Mouse (Mus musculus) layer of hippocampus, postnatal 36 days (tissue): ENCODE data around the gene Epb41l1. TPM values are rescaled to one million over a fixed set of nuclear protein-coding genes. Genes with fewer than 3 reads are reported as not detected.

Experiments
- DNase-seq, 2 experiments: peaks; one replicate each; pipeline ENCODE4 v3.0.0; 2022
- total RNA-seq, 2 experiments: library from RNA; stranded (reverse); gene quantifications; 2 replicates each; pipeline ENCODE4 v1.2.3; 2021

Epb41l1 gene
- total RNA-seq, 2 experiments from 2014 or later = 317 to 355 TPM

DNA sequence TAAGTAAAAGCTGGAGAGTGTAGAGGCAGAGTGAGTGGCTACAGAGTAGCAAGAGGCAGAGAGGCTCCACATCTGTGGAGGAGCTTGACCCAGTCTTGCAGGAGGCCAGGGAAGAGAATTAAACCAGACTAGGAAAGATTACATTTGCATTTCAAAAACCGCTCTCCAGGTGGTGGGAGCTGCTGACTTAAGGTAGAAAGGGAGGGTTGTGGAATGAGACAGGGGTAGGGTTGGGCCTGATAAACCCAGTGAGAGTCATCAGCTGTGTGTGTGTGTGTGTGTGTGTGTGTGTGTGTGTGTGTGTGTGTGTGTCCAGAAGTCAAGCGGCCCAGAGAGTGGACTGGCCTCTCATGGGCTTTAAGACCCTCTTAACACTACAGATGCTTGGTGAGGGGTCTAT, 4.9 kb downstream of the Epb41l1 start:
- no peak for DNase-seq

DNA sequence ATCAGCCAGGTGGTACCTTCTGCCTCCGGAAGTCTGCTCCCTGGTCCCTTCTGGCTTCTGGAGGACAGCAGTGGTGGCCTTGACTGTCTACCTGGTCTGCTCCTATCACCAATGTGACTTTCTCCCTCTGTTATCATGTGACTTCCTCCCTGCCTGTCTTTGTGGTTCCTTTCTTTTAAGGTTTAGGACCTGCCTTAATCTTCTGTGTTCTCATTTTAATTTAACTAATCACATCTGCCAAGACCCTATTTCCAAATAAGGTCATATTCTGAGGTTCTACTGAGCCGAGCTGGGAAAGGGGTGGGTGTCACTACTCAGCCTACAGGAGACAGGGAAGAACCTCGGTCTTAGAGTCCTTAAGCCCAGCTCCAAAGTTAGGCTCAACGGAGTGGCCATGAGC, 5.4 kb downstream of the Epb41l1 start:
- no peak for DNase-seq

DNA sequence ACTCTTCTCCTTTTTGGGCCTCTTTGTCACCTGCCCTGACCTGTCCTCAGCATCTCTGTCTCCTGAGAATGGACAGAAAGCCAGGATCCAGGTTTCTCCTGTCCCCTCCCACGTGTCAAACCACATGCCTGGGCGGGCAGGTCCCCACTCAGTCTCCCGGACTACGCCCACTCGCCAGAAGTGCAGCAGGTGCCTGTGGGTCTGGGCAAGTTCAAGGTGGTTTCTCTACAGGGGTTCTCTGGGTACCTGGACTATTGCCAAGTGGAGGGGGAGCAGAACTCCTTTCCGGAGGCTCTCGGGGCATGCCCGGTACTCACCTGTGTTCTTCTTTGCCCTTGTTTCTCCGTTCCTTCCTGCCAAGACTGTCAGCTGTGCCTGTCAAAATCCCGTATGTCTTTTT, 9.1 kb downstream of the Epb41l1 start:
- no peak for DNase-seq

DNA sequence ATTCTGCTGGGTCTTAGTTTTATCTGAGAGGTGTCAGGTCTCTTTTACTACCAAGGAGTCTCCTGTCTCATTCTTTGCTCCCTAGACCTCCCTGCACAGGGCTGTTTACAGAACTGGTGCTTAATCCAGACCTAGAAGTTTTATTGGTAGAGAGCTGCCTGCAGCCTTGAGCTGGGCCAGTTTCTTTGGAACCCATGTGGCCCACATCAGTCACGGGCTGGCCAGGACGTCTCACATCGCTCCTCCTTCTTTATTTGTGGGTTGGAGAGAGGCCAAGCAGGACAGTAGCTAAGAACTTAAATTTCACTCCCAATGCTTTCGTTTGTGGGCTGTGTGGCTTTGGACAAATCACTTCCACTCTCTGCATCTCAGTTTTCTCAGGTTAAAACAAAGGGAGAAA, 9.6 kb downstream of the Epb41l1 start:
- no peak for DNase-seq

DNA sequence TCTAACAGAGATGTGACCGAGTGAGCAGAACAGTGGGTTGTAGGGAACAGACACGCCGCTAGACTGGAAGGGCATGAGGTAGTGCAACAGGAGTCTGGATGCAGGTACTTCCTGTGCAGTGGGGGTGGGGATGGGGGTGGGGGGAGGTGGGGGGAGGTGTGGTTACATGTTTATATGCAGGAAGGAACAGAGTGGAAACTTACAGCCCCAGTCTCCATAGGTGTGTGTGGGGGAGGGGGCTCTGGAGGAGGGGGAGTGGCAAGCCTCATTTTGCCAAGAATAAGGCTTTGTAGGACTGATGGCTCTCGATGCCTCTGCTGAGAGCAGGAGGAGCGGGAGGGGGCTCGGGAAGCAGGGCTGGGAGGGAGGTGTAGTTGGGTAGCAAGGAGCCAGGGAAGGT, 10.7 kb downstream of the Epb41l1 start:
- no peak for DNase-seq

DNA sequence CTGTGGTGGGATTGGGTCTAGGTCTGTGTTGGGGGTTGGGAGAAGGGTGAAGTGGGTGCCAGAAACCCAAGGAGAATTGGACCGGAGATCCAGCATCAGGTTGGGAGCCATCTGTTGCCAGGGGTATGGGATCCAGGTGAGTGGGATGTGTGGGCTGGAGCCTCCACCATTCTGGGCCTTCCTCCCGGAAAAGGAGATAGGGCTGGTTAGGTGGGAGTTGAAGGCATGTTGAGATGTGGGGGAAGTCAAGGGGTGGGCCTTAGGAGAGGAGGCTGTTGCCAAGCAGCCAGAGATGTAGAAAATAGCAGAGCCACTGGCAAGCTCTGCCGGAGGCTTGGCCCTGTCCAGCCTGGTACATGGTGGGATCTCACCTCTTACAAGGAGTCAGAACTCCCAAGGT, 11.4 kb downstream of the Epb41l1 start:
- DNase-seq = no peak

DNA sequence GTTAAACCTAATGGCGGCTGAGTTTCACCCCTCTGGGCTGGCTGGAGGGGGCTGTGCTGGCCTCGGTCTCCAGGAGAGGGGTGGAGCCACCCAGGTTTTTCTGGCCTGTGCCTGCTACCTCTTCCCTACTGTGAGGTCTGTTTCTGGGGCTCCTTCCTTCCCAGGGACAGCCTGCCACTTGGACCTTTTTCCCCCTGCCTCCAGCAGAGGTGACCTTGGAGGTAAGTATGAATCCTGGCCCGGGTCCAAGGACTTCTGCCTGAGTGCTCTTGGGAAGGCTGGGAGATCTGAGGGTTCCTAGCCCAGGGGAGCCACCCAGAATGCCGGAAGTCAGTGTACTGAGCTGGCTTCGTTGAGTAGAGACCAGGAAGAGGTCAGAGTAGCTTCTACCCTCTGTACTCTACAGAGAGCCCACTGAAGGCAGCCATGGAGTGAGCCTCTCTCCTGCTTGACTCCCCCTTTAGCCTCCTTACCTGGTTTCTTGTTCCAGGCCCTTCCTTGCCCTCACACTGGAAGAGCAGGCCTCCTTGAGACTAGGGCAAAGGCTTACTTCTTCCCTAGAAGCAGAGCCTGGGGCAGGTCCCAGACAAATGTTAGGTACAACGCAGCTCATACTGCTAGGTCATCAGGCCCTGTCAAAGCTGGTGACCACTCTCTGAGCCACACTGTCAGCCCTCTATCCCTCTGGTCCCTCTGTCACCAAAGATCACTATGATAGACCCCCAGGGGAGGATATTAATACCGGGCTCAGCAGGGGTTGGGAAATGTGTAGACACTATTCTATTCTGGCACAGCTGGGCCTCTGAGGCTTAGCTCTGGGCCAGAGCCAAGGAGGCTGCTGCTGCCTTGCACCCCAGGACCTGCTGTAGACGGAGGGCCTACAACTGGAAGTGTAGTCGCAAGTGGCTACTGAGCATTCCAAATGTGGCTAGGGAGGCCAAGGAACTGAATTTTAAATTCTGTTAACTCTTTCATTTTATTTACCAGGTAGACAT, 12.5 kb downstream of the Epb41l1 start:
- no peak for DNase-seq

DNA sequence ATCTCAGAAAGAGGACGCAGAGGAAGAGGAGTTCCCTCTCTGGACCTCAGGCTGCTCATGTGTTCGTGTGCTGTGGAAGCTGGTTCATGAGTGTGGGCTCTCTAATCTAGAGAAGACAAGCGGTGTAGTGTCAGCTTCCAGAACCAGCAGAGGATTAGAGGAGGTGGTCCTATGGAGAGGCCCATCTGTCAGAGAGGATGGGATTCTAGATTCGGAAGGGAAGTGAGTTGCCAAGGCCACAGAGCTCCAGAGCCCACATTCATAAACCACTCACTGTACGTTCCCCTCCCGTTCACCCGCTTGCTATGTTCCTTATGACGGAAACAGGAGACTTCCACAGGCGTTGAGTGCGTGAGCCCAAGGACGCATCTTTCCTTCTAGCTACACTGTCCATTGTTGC, 16.9 kb downstream of the Epb41l1 start:
- no peak for DNase-seq

DNA sequence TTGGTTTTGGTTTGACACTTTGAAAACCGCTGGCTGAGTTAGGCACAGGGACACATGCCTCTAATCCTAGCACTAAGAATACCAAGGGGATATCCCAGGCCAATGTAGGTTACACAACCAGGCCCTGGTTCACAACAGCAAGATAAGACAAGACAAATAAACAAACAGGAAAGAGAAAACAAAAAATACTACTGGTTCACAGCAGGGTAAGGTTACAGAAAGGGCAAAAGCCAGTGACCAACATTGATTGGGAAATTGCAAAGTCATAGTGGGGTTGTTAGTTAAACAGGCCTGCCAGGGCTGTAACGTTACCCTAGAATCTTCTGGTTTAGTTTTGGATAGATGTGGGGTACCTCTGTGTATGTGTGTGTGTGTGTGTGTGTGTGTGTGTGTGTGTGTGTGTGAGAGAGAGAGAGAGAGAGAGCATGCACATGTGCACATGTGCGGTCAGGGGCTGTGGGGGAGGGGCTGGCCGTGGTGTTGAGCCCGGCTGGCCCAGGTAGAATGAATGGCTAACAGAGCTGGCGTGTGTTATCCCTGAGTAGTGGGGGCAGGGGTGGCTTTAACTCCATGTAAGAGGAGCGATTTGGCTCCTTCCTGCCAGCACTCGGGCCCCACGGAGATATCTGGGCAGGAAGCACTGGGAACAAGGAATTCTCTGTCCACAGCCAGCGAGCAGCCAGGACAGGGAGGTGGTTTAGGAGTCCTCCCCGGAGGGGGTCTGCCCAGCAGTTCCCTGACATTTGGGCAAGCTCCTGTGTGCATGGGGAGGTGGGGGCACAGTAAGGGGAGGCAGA, 19.2 kb downstream of the Epb41l1 start:
- DNase-seq = no peak

DNA sequence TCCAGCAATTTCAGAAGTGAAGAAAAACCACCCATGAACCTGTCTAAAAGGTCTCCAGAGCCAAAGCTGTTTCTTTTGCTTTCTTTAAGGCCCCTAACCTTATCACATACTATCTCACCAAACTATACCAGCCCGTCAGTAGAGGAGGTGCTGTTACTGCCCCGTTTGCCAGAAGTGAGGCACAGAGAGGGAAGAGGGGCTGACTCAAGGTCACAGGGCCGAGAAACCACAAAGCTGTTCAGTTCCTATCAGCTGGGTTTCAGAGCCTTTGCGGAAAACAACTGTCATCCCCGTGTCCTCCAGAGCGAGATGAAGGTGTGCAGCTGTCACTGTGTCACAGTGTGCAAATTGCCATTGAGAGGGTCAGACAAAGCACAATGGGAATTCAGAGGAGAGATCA, 21.2 kb downstream of the Epb41l1 start:
- no peak for DNase-seq

DNA sequence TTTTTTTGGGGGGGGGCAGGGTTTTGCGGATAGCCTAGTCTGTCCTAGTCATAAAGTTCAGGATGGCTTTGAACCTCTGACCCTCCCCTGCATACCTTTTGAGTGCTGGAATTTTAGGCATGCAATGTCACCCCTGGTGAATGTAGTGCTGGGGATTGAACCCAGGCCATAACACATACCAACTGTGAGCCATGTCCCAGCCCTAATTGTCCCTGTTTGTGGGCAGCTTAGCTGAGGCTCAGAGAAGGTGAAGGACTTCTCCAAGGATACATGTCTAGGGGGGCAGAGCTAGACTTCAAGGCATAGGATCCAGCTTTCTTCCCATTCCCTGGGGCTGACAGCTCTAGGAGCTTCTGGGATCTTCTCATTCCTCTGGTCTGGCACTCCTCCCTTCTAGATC, 22.6 kb downstream of the Epb41l1 start:
- no peak for DNase-seq

DNA sequence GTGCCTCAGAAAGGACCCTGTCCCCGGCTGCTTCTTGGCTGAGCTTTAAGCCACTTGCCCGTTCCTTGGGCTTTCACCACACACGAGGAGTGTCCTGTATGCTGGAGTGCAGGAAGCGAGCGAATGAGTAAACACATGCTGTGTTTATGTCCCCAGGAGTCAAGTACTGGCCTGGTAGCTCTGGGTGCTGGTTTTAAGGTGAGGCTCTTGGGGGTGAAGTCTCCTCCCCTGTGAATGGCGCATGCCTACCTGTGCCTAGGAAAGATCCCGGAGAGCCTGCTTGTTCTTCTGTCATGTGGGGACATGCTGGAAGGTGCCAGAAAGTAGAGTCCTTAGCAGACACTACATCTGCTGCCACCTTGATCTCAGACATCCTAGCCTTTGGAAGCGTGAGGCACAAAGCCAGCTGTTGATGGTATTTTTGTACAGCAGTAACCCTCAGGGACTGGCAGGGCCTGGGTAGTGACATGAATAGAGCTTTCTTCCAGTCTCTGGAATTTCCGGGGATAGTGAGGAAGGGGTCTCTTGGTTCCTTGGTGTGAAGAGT, 25.9 kb downstream of the Epb41l1 start:
- no peak for DNase-seq

DNA sequence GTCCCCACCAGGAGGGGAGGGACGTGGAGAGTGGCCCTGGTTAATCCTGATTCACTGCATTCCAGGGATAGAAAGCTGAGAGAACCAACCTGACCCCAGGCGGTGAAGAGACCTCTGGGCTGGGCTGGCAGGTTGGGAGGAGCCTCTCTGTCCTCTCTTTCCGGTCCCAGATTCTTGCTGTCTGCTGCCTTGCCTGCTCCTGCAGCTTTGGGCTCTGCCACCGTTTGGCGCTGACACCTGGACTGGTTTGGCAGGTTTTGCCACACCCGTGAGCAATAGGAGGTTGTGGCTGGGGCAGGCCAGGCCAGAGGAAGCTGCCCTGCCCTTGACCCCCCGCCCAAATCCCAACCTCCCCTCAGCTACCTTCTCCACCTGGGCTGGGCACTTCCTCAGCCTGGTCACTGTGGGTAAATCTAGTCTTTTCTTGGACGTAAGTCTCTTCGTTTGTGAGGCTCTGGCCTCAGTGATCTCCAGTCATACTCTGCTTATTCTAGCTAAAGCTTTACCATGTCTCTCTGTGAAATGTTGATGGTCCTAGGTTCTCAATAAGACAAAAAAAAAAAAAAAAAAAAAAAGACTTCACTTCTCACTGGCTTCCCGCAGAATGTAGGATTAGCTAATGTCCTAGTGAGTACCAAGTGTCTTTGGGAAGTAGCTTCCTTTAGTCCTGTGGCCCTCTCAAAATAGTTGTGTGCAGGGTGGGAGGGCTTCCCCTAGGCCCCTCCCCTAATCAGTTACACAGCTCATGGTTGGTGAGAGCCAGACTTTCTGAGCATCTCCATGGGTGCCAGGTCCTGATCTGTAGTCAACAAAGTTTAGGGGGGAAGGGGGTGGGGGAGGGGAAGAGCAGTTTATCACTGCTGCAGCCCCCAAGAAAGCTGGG, 26.9 kb downstream of the Epb41l1 start:
- no peak for DNase-seq

DNA sequence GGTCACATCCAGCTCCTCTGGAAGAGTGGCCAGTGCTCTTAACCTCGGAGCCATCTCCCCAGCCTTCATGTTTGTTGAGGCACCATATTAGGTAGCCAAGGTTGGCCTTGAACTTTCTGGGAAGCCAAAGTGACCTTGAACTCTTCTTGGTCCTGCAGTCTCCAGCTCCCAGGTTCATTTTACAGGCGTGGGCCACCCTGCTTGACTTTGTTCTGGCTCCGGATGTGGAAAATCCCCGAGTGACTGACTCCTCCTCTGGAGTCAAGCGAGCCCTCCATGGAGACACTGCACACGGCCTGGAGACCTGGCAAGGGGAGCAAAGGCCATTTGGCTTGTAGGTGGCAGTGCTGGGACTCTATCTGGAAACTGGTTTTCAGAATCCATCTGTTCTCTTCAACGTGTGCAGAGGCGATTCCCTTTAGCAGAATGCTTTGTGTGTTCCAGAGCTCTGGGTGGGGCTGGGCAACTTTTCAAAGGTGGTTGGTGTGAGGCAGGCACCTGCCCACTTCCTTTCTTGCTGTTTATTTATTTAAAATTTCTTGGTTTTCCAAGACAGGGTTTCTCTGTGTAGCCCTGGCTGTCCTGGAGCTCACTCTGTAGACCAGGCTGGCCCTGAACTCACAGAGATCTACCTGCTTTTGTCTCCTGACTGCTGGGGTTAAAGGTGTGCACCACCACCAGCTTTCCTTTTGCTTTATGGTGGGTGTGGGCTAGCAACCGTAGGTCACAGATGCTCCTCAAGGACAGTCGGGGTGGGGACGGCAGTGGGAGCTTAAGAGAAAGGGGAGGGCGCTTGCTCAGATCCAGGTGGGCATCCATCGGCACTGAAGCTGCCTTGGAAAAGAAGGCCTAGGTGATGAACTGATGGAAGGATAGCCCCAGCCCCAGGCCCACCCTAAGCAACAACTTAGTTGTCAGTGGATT, 30.8 kb downstream of the Epb41l1 start:
- DNase-seq = peak in 1 of 2 experiments; percentile 44

DNA sequence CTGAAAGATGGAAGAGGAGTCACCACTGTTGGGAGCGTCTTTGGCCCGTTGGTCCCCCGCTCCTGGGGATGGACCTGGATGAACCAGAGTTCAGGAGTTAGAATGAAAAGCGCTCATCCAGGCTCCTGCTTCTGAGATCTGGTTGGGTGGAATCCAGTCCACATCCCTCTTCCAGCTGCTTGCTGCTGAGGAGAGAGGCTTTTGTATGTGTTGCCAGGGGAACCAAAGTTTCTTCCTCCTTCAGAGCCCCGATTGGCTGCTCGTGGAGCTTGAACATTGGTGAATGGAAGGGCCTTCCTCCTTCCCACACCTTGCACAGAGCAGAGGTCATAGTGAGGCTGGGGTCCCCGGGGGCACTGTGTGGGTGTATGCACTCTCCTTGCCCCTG, 31.4 kb downstream of the Epb41l1 start:
- DNase-seq = no peak

DNA sequence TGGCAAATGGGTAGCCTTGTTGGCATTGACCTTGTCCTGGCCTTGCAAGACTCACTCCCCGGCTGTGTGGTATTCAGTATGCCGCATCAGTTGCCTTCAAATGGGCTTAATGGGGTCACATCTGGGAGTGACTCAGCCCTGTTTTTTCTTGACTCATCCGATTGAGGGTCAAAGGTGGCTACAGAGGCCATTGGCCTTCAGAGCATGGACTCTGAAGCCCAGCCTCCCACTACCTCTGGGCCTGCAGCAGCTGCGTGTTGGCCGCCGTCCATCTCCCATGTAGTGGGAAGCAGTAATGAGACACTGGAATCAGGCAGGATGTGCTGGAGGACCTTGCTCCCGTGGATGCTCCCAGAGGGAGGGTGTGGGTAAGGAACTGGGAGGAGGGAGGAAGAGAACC, 33.1 kb downstream of the Epb41l1 start:
- no peak for DNase-seq

DNA sequence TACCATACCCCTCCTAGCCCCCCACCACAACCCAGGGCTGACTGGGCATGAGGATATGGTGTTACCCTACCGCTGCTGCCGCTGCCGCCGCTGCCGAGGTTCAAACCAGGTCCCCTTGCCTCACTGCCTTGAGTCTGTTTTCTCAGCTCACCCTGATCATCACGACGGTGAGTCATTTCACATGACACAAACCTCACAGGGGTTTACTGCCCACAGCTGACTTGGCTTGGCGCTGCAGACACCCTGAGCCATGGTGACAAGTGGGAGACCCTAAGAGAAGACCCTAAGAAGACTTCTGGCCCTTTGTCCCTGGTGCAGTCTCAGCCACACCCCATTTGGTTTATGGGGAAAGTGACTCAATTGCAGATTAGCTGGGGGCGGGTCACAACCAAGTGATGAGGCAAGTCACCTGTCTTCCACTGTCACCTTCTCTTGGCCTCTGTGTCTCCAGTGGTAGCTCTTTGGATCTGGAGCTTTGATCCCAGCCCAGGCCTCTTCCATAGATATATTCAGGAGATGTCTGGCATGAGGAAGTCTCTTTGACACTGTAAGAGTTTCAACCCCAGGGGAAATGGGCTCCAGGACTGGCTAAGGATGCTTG, 34.9 kb downstream of the Epb41l1 start:
- DNase-seq = no peak

DNA sequence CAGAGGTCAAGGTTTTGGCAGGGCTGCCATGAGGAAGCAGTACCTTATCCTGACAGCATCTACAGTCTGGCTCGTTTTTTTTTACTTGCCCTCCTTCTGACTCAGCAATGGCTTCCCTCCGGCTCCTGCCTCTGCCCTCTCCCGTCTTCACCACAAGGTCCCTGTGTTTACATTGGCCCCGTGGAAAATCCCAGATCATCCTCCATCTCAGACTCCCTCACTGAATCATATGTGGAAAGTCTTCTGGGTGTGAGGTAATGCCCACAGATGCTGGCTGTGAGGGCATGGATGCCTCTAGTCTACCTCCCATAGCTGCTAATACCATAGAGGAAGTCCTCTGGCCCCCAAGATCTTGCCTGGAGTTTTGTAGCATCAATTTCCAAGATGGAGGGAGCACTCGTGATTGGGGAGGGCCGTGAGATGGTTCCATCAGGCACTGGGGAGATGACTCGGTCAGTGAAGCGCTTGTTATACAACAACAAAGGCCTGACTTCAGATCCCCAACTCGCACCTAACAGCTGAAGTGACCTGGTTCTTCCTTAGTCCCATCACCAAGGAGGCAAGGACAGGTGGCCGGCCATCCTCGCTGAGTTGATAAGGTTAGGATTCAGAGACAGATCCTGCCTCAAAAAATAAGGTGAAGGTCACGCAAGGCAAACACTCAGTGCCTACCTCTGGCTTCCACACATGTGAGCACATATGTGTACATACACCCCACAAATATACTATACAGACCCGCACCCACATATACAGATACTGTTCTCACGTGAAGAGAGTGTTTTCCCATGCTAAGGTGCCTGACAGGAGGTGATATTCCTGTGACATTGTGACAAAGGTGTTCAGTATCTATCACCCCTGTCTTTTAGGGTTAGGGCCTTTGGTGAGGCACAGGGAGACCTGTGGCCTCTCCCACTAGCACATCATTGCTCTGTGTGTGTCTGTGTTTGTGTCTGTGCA, 36.0 kb downstream of the Epb41l1 start:
- DNase-seq = no peak

DNA sequence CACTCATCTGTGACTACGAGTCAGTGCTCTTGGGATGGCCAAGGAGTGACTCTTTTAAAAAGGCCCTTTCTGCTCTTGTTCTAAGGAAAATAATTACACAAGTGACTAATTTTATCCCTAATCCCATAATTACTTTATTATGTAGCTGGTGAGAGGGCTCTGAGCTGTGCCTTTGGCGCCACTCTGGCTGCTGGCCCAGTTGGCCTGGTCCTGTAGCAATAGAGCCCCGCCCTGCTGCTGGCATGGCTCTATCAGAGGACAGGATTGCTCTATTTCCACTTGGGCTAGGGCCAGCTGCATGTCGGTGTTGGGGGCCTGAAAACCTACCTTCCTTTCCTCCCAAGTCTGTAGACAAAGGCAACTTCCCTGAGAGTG, 36.6 kb downstream of the Epb41l1 start:
- no peak for DNase-seq

DNA sequence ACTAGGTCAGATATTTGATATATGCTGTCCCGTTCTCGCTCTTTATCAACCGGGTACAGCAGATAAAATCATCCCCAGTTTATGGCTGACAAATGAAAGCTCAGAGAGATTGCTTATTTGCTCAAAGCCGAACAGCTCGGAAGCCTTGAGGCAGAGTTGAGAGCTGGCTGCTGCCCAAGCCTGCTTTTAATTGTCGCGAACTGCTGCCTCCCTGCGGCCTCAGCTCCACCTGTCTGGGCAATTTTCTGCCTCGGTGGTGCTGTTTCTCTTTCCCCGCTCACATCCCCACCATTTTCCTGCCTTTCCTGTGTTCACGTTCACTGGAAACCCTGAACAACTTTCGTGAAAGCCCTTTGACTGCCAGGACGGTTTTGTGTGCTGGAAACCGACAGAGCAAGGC, 39.8 kb downstream of the Epb41l1 start:
- peak; percentile 64 to 70 for DNase-seq
